Mouse (Mus musculus): ENCODE results near the gene Tll2. TPM values are rescaled to one million over a fixed set of nuclear protein-coding genes. Genes with fewer than 3 reads are reported as not detected.

Tll2 gene
- 1 to 10 TPM in 1 of 2 experiments, under 1 TPM in 1; 0.64 to 1.6 TPM for total RNA-seq (2021)

GRCm38 (mm10) chr19:41206811-41207344 lies at the start of gene Tll2:
Tll2 (minus strand) TSS chr19:41206835.
- DNase-seq = peak; percentile 36
- intact Hi-C loops (cut with DNase I) = loop anchor here (5.0 kb wide), 1 partner anchor 100 kb away; no protein-coding TSS in a partner anchor

- intact Hi-C loops (cut with DNase I) = no loop called here
- DNase-seq = no peak
Observed at GRCm38 (mm10) chr19:41254584-41254983, 47.9 kb upstream of the Tll2 start.

DNA sequence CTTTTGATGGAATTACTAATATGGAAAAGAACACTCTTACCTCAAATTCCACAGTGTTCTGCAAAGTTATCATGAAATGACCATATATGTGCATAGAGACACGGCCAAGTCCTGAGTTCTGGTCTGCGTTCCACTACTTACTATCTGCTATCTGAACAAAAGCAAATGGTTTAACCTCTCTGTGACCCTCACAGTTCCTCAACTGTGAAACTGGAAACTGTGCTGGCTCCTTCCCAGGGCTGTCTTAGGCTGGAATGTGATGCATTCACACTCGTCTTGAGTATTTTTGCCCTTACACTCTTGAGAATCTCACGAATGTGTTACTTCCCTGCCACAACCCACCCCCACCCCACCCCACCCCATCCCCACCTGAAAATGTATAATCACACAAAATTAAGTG lies 42.3 kb upstream of the Tll2 start:
- DNase-seq = no peak
- intact Hi-C loops (cut with DNase I) = loop anchor here (5.0 kb wide), 1 partner anchor 162 kb away; no protein-coding TSS in a partner anchor

DNA sequence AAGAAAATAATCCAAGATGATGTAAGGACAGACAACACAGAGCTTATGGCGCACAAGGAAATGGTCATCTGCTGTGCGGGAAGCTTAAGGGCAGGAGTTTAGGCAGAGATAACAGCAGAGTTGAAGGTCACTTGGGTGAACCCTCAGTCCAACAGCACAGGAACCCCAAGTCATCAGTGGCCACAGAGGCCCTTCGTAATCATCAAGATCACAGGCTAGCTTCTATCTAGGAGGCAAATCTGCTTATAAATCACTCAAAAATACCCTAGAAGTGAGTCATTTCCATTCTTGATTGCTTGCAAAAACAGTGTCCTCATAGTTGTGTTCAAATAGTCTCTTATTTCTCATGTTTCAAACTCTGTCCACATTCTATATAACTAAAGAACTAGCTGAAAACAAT lies 41.6 kb upstream of the Tll2 start:
- intact Hi-C loops (cut with DNase I) = loop anchor here (5.0 kb wide), 1 partner anchor 161 kb away; no protein-coding TSS in a partner anchor

GRCm38 (mm10) chr19:41246271-41246670 lies 39.6 kb upstream of the Tll2 start:
- DNase-seq = no peak
- intact Hi-C loops (cut with DNase I) = loop anchor here (5.0 kb wide), 1 partner anchor 159 kb away; no protein-coding TSS in a partner anchor

More for the DNA sequence above, 41.6 kb upstream of the Tll2 start:
- DNase-seq = no peak

DNA sequence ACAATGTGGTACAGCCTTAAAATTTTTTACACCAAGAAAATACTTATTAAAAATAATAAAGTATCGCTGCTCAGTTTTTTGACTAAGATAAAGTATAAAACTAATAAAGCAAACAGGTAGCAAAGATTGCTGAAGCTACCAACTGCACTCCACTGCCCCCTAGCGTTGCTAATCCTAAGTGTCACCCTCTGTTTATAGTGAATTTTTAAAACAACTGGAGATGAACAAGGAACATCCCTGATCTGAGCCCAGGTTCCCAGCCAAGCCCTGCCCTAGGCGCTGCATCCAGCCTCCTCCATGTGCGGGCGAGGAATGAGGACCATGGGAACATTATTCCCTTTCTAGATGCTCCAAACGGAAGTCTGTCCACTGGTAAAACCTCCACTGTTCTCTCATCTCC lies 37.9 kb upstream of the Tll2 start:
- intact Hi-C loops (cut with DNase I) = no loop called here
- peak; percentile 49 for DNase-seq

GRCm38 (mm10) chr19:41241997-41242396 lies 35.4 kb upstream of the Tll2 start:
- intact Hi-C loops (cut with DNase I) = no loop called here
- no peak for DNase-seq

GRCm38 (mm10) chr19:41233698-41234097 lies 27.1 kb upstream of the Tll2 start:
- no peak for DNase-seq
- intact Hi-C loops (cut with DNase I) = no loop called here

- intact Hi-C loops (cut with DNase I) = loop anchor here (5.0 kb wide), 1 partner anchor 101 kb away; no protein-coding TSS in a partner anchor
- DNase-seq = no peak
Observed at GRCm38 (mm10) chr19:41208326-41208725, 1.7 kb upstream of the Tll2 start.

DNA sequence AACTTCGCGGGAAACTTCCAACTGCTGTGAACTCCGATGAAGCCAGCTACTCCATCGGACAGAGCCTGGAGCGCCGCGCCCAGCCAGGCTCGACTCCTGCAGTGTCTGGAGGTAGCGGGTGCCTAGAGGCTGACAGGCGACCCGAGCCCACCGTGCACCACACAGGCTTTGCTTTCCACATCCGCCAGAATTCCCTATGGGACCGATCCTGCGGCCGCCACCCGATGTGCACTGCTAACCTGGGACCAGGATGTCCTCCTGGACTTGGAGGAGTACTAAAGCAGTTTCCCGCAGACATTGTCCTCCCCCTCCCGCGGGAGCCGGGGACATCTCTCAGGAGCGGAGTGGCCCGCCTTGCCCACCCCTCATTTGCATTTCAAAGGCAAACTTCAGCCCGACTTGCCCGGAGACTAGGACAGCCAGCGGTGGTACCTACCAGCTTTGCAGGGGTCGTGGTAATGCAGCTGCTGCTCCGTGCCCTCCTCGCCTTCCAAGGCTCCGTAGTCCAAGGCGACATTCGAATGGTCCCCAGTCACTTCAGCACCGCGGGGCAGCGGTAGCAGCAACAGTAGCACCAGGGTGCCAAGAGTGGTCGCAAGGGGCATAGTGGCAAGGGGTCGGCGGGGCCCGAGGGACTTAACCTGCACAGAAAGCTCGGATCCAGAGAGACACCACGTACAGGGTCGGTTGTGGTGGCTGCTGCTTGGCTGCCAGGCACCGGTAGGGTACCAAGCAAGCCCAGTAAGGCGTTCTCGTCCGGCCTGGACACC lies 409 bp downstream of the Tll2 start:
- DNase-seq = no peak
- intact Hi-C loops (cut with DNase I) = loop anchor here (5.0 kb wide), 1 partner anchor 99 kb away; no protein-coding TSS in a partner anchor

DNA sequence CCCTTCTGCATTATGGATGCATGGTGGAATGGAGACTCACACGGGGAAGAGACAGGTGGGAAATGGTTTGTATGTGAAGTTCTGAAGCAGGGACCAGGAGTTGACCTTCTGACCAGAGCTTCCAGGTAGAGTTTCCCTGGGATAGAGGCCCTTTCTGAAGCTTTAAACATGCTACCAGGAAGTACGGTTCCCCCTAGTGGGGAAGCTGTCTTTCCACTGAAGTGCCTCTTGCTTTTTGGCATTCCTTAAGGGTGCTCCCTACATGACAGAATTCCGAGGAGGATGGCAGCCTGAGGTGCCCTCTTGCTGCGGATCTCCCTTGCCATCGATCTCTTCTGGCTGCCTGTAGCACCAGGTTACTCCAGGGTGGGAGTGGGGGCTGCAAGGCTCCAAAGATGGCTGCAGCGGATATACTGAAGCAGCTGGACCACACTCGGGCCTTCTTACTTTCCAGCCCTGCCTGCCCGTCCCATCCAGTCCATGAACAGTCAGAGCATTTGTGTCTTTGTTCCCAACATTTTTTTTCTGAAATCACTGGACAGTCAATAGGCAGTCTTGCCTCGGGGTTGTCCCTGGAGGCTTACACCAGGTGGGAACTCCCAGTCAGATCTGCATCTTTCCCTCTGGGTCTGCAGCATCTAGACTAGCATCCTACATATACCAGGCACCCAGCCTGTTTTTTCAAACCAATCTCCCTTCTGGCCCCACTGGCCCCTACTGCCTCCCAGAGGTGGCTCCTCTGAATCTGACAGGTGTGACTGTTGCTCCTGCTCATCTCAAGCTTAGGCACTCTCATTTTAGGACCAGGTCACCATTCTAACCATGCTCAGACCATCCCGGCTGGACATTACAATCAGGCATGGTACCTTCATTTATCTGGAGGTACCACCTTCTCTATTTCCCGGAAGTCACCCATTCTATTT lies 2.2 kb downstream of the Tll2 start:
- no peak for DNase-seq
- intact Hi-C loops (cut with DNase I) = loop anchor here (5.0 kb wide), 1 partner anchor 97 kb away; no protein-coding TSS in a partner anchor

DNA sequence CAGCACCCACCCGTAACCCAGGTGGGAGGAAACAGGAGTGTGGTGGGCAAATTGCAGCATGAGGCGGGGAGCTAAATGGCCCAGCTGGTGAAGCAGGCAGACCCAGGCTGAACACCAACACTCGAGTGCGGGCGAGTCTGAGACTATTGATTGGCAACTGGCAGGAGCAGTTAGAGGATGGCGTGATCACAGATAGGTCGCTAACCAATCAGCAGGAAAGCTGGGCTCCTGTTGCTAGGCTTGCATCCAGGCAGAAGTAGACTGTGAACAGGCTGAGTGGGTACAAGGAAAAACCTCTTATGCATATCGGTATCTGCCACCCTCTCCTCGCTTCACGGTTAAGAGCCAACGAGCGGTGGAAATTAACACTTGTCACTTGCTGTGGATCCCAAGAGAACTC lies 9.0 kb downstream of the Tll2 start:
- intact Hi-C loops (cut with DNase I) = no loop called here

GRCm38 (mm10) chr19:41193379-41193778 lies 13.3 kb downstream of the Tll2 start:
- no peak for DNase-seq
- intact Hi-C loops (cut with DNase I) = no loop called here

More for the DNA sequence above, 9.0 kb downstream of the Tll2 start:
- DNase-seq = no peak

GRCm38 (mm10) chr19:41192953-41193352 lies 13.7 kb downstream of the Tll2 start:
- DNase-seq = no peak
- intact Hi-C loops (cut with DNase I) = no loop called here

GRCm38 (mm10) chr19:41191724-41192123 lies 14.9 kb downstream of the Tll2 start:
- no peak for DNase-seq

GRCm38 (mm10) chr19:41190876-41191434 lies 15.7 kb downstream of the Tll2 start:
- no peak for DNase-seq
- intact Hi-C loops (cut with DNase I) = no loop called here

More at GRCm38 (mm10) chr19:41191724-41192123, 14.9 kb downstream of the Tll2 start:
- intact Hi-C loops (cut with DNase I) = no loop called here

GRCm38 (mm10) chr19:41177331-41177730 lies 29.3 kb downstream of the Tll2 start:
- intact Hi-C loops (cut with DNase I) = no loop called here
- DNase-seq = no peak

DNA sequence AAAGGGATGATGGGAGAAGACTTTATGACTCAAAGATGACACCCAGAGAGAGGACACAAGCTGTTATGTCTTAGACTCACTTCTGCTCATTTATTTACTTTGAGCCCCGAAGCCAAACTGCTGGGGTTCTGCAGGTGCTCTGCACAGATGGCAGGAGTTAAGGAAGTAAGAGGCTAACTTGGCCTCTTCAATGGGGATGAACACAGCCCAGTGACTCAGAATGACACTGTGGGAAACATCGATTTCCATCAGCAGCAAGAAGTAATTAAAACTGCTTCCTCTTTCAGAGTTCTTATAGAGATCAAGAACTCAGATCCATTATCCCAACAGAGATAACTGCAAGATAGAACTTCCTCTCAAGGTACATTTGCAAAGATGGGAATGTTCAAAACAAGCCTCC lies 29.8 kb downstream of the Tll2 start:
- intact Hi-C loops (cut with DNase I) = no loop called here
- no peak for DNase-seq

- intact Hi-C loops (cut with DNase I) = no loop called here
Observed at GRCm38 (mm10) chr19:41165914-41166235, 40.8 kb downstream of the Tll2 start.

DNA sequence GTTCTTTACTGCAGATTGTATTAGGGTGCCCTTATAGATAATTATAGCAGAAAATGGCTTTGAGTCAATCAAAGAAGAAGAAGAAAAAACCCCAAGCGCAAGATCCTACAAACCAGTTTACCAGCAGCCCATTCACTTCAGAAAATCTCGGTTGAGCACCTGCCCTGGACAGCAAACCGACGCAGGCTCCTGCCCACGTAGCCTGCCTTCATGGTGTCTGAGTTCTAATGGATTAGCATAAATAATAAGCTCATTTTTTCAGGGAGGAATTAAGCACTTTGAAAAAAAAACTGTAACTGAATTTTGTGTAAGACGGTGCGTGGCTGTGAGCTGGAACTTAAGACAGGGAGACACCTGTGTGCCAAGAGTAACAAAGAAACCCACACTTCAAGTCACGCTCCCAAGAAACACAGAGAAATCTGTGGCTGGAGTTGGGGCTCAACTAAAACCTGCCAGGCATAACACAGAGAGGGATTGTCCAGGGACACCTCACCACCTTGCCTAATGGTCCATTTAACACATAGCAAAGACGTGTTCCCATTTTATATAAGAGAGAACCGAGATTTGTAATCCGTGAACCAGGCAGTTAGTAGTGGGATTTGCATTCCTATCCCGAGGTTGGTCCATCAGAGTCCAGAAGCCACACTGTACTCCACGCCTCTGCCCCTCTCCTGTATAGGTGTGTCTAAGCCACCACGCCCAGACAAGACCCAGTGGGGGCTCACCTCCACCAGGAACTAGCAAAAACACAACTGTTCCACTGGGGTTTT lies 41.3 kb downstream of the Tll2 start:
- DNase-seq = no peak
- intact Hi-C loops (cut with DNase I) = no loop called here

More at GRCm38 (mm10) chr19:41165914-41166235, 40.8 kb downstream of the Tll2 start:
- no peak for DNase-seq
